Mouse (Mus musculus): ENCODE measurements around the gene Atf6. TPM values are rescaled to one million over a fixed set of nuclear protein-coding genes. Genes with fewer than 3 reads are reported as not detected.

The Atf6 gene
- polyA plus RNA-seq, 2 experiments = 4.8 to 6.6 TPM

GRCm38 (mm10) chr1:170804721-170805120, 62.9 kb downstream of the Atf6 start:
- no peaks in the 10 kb centered on the region for H3K36me3 ChIP-seq (replicated peaks; ENCODE audit: control insufficient read depth, insufficient read depth, low read depth)
- TF ChIP-seq CTCF (IDR thresholded peaks at IDR 0.05; ENCODE audit: low read depth) (no peak), EP300 (IDR thresholded peaks at IDR 0.05; ENCODE audit: low read depth) (no peak)
- 86% methylated on average over 11 of the region's 11 CpGs for WGBS (ENCODE audit: insufficient replicate concordance)
- no peak for DNase-seq (ENCODE audit: low read depth in 3 of 3, low spot score in 3 of 3)
- no peaks in the 10 kb centered on the region for H3K4me1 ChIP-seq (replicated peaks; ENCODE audit: control insufficient read depth in 2 of 2, insufficient read depth in 2 of 2, low read length in 1 of 2)
- H3K27ac ChIP-seq = no peak overlapping the region
- H3K27me3 ChIP-seq (ENCODE audit: control insufficient read depth, insufficient read depth, low read length) = no peaks in the 10 kb centered on the region
- H3K9ac ChIP-seq (replicated peaks) = no peak overlapping the region
- H3K4me3 ChIP-seq (ENCODE audit: insufficient read depth in 1 of 2, low read depth in 2 of 2, low read length in 2 of 2) = no peak overlapping the region
- no peak overlapping the region for H3K4me2 ChIP-seq (ENCODE audit: low read depth)
- no peak for ATAC-seq (ENCODE audit: insufficient read depth)
- H3K9me3 ChIP-seq (ENCODE audit: control insufficient read depth, low read length) = no peaks in the 10 kb centered on the region

GRCm38 (mm10) chr1:170802669-170803068, 64.9 kb downstream of the Atf6 start:
- H3K4me2 ChIP-seq (ENCODE audit: low read depth) = no peak overlapping the region
- H3K4me3 ChIP-seq (ENCODE audit: insufficient read depth in 1 of 2, low read depth in 2 of 2, low read length in 2 of 2) = no peak overlapping the region
- no peak overlapping the region for H3K9ac ChIP-seq (replicated peaks)
- no peak for DNase-seq (ENCODE audit: low read depth in 3 of 3, low spot score in 3 of 3)
- 52% methylated on average over 7 of the region's 7 CpGs for WGBS (ENCODE audit: insufficient replicate concordance)
- no peaks in the 10 kb centered on the region for H3K4me1 ChIP-seq (replicated peaks; ENCODE audit: control insufficient read depth in 2 of 2, insufficient read depth in 2 of 2, low read length in 1 of 2)
- H3K27ac ChIP-seq = no peak overlapping the region
- H3K36me3 ChIP-seq (replicated peaks; ENCODE audit: control insufficient read depth, insufficient read depth, low read depth) = peaks cover 3% of the 10 kb centered on the region; the same call in 1 of the 2 replicates
- TF ChIP-seq EP300 (IDR thresholded peaks at IDR 0.05; ENCODE audit: low read depth) (no peak), CTCF (IDR thresholded peaks at IDR 0.05; ENCODE audit: low read depth) (no peak)
- H3K27me3 ChIP-seq (ENCODE audit: control insufficient read depth, insufficient read depth, low read length) = no peaks in the 10 kb centered on the region
- no peaks in the 10 kb centered on the region for H3K9me3 ChIP-seq (ENCODE audit: control insufficient read depth, low read length)
- ATAC-seq (ENCODE audit: insufficient read depth) = no peak

- H3K4me3 ChIP-seq (ENCODE audit: insufficient read depth in 1 of 2, low read depth in 2 of 2, low read length in 2 of 2) = no peak overlapping the region
- H3K9ac ChIP-seq (replicated peaks) = no peak overlapping the region
- no peak overlapping the region for H3K4me2 ChIP-seq (ENCODE audit: low read depth)
- no peaks in the 10 kb centered on the region for H3K9me3 ChIP-seq (ENCODE audit: control insufficient read depth, low read length)
- DNase-seq (ENCODE audit: low read depth in 3 of 3, low spot score in 3 of 3) = no peak
- TF ChIP-seq EP300 (IDR thresholded peaks at IDR 0.05; ENCODE audit: low read depth) (no peak), CTCF (IDR thresholded peaks at IDR 0.05; ENCODE audit: low read depth) (no peak)
- no peaks in the 10 kb centered on the region for H3K4me1 ChIP-seq (replicated peaks; ENCODE audit: control insufficient read depth in 2 of 2, insufficient read depth in 2 of 2, low read length in 1 of 2)
- no peaks in the 10 kb centered on the region for H3K27me3 ChIP-seq (ENCODE audit: control insufficient read depth, insufficient read depth, low read length)
- H3K27ac ChIP-seq = no peak overlapping the region
- WGBS (ENCODE audit: insufficient replicate concordance) = 16% methylated on average over 3 of the region's 3 CpGs
- peaks cover 3% of the 10 kb centered on the region; the same call in 1 of the 2 replicates for H3K36me3 ChIP-seq (replicated peaks; ENCODE audit: control insufficient read depth, insufficient read depth, low read depth)
- no peak for ATAC-seq (ENCODE audit: insufficient read depth)
Observed at GRCm38 (mm10) chr1:170800694-170801093, 66.9 kb downstream of the Atf6 start.

GRCm38 (mm10) chr1:170795741-170796347, 71.7 kb downstream of the Atf6 start:
- Histone ChIP-seq H3K9me3 (ENCODE audit: control insufficient read depth, low read length) (no peaks in the 10 kb centered on the region), H3K27me3 (ENCODE audit: control insufficient read depth, insufficient read depth, low read length) (no peaks in the 10 kb centered on the region), H3K27ac (no peak overlapping the region), H3K4me1 (replicated peaks; ENCODE audit: control insufficient read depth in 2 of 2, insufficient read depth in 2 of 2, low read length in 1 of 2) (no peaks in the 10 kb centered on the region), H3K4me3 (ENCODE audit: insufficient read depth in 1 of 2, low read depth in 2 of 2, low read length in 2 of 2) (no peak overlapping the region), H3K9ac (replicated peaks) (no peak overlapping the region), H3K4me2 (ENCODE audit: low read depth) (no peak overlapping the region), H3K36me3 (replicated peaks; ENCODE audit: control insufficient read depth, insufficient read depth, low read depth) (peaks cover 3% of the 10 kb centered on the region; the same call in 1 of the 2 replicates)
- DNase-seq (ENCODE audit: low read depth in 3 of 3, low spot score in 3 of 3) (peak in 1 of 3 experiments; percentile 9), ATAC-seq (ENCODE audit: insufficient read depth) (no peak)
- 39% methylated on average over 9 of the region's 9 CpGs for WGBS (ENCODE audit: insufficient replicate concordance)
- TF ChIP-seq CTCF (IDR thresholded peaks at IDR 0.05; ENCODE audit: low read depth) (no peak), EP300 (IDR thresholded peaks at IDR 0.05; ENCODE audit: low read depth) (no peak)

- H3K4me1 ChIP-seq (replicated peaks; ENCODE audit: control insufficient read depth in 2 of 2, insufficient read depth in 2 of 2, low read length in 1 of 2) = no peaks in the 10 kb centered on the region
- H3K4me3 ChIP-seq (ENCODE audit: insufficient read depth in 1 of 2, low read depth in 2 of 2, low read length in 2 of 2) = no peak overlapping the region
Observed at GRCm38 (mm10) chr1:170791542-170791941, 76.0 kb downstream of the Atf6 start.

More at GRCm38 (mm10) chr1:170791542-170791941, 76.0 kb downstream of the Atf6 start:
- Histone ChIP-seq H3K36me3 (replicated peaks; ENCODE audit: control insufficient read depth, insufficient read depth, low read depth) (peaks cover 9% of the 10 kb centered on the region), H3K27me3 (ENCODE audit: control insufficient read depth, insufficient read depth, low read length) (no peaks in the 10 kb centered on the region), H3K9ac (replicated peaks) (no peak overlapping the region), H3K9me3 (ENCODE audit: control insufficient read depth, low read length) (no peaks in the 10 kb centered on the region), H3K27ac (no peak overlapping the region), H3K4me2 (ENCODE audit: low read depth) (no peak overlapping the region)
- WGBS (ENCODE audit: insufficient replicate concordance) = 64% methylated on average over 6 of the region's 6 CpGs
- no peak for DNase-seq (ENCODE audit: low read depth in 3 of 3, low spot score in 3 of 3)
- TF ChIP-seq EP300 (IDR thresholded peaks at IDR 0.05; ENCODE audit: low read depth) (no peak), CTCF (IDR thresholded peaks at IDR 0.05; ENCODE audit: low read depth) (no peak)
- no peak for ATAC-seq (ENCODE audit: insufficient read depth)
